Mouse (Mus musculus) megakaryocyte, embryonic 14.5 days (primary cell): ENCODE results near the gene Nell2. TPM values are rescaled to one million over a fixed set of nuclear protein-coding genes. Genes with fewer than 3 reads are reported as not detected.
A peak's percentile ranks its signal among the peaks of the same experiment; 100 is the strongest.

Experiments used
- H3K27me3 ChIP-seq: replicated peaks from 2 replicates; pipeline ENCODE3; 2012; ENCODE audit warnings: inconsistent platforms
- H3K36me3 ChIP-seq: replicated peaks from 2 replicates; pipeline ENCODE3; 2012; ENCODE audit warnings: low read length, inconsistent platforms, mixed read lengths
- H3K4me1 ChIP-seq: 2 replicates; pipeline ENCODE4 v1.6.1; 2012; ENCODE audit warnings: inconsistent platforms
- H3K4me3 ChIP-seq: replicated peaks from 2 replicates; pipeline ENCODE3; 2012; ENCODE audit warnings: moderate library complexity, mild to moderate bottlenecking, inconsistent platforms
- H3K9me3 ChIP-seq: 2 replicates; pipeline ENCODE4 v1.6.1; 2012; ENCODE audit warnings: inconsistent platforms
- FLI1 ChIP-seq: IDR thresholded peaks from 2 replicates; pipeline ENCODE4 v1.6.1; 2012; ENCODE audit warnings: low read length, inconsistent platforms, mixed read lengths
- GATA1 ChIP-seq: IDR thresholded peaks from 3 replicates; pipeline ENCODE4 v1.6.1; 2012; ENCODE audit warnings: mixed read lengths, low read length, inconsistent platforms, borderline replicate concordance
- polyA plus RNA-seq: library from polyadenylated mRNA; stranded (reverse); fragments of >175 nt; gene quantifications from 2 replicates; pipeline ENCODE4 v1.2.3, GENCODE M21; 2012; ENCODE audit warnings: low replicate concordance; ENCODE audit not compliant: insufficient read depth

Nell2 gene
- polyA plus RNA-seq, 1 experiment: not detected

DNA sequence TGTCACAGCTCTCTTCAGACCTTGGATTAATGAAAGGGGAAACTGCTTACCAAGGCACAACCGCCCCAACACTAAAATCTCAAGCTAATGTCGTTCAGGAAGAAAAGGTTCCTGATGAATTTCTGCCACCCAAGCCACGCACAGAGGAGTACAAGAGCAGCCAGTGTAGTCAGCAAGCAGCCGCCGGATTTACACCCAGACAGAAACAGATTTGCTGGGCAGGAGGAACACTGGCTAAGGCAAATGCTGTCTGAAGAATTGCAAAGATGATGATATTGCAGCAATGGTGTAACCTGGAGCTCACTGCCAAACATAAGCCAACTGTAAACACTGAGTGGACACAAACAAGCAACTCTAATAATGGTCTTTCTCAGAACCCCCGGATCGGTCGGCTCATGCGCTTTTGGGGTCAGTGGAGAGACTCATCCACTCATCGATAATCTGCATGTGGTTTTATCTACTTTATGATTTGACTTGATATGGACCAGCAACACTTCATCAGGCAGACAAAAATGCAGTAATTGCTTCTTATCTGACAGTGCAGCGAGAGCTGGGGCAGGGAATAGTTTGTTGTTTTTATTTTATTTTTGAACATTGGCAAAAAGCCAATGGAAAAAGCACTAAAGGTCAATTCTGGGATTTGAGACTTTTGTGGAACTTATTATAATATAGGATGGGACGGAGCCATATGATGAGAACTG lies 389.5 kb downstream of the Nell2 start:
- Histone ChIP-seq H3K27me3 (no peaks in the 10 kb centered on the region), H3K36me3 (no peaks in the 10 kb centered on the region), H3K9me3 (peaks cover 27% of the 10 kb centered on the region), H3K4me1 (peaks cover 4% of the 10 kb centered on the region; the same call in 1 of the 2 replicates), H3K4me3 (no peak overlapping the region)
- no peak for TF ChIP-seq GATA1
- TF ChIP-seq FLI1: no peak

- H3K27me3 ChIP-seq: no peaks in the 10 kb centered on the region
- H3K4me3 ChIP-seq: no peak overlapping the region
- no peaks in the 10 kb centered on the region for H3K36me3 ChIP-seq
- H3K4me1 ChIP-seq: peaks cover 4% of the 10 kb centered on the region; the same call in 1 of the 2 replicates
- TF ChIP-seq GATA1 (no peak), FLI1 (no peak)
- peaks cover 27% of the 10 kb centered on the region for H3K9me3 ChIP-seq
Measured at GRCm38 (mm10) chr15:95137018-95137810, 391.1 kb downstream of the Nell2 start.

- Histone ChIP-seq H3K4me1 (peaks cover 4% of the 10 kb centered on the region; the same call in 1 of the 2 replicates), H3K9me3 (peaks cover 34% of the 10 kb centered on the region), H3K36me3 (no peaks in the 10 kb centered on the region), H3K4me3 (peak overlapping the region; percentile 83), H3K27me3 (no peaks in the 10 kb centered on the region)
- TF ChIP-seq GATA1: no peak; the same call in 2 of the 3 replicates
- no peak for TF ChIP-seq FLI1
Measured at GRCm38 (mm10) chr15:95135926-95136609, 392.3 kb downstream of the Nell2 start.

DNA sequence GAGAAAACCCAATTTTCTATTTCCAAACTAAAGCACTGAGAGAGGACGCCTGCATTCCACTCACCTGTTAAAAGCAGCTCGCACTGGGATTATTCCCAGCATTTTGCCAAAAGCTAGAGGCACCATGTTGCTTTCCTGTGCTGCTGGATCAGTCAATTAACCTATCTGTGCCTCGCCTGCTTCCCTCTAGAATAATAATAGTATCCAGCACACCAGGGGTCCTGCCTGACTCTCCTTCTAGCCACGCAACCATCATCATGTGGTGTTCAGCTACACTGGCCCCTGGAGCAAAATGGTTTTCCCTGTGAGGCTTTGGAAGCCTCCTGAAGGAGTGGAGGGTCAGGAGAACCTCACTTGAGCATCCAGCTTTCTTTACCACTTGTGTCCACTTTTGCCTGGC lies 397.0 kb downstream of the Nell2 start:
- TF ChIP-seq GATA1 (no peak), FLI1 (no peak)

GRCm38 (mm10) chr15:95108626-95109025 lies 419.7 kb downstream of the Nell2 start:
- Histone ChIP-seq H3K4me3 (no peak overlapping the region), H3K9me3 (peaks cover 41% of the 10 kb centered on the region), H3K4me1 (no peaks in the 10 kb centered on the region), H3K36me3 (no peaks in the 10 kb centered on the region), H3K27me3 (no peaks in the 10 kb centered on the region)
- TF ChIP-seq GATA1: no peak
- TF ChIP-seq FLI1: no peak

More for the DNA sequence above, 397.0 kb downstream of the Nell2 start:
- no peak overlapping the region for H3K4me3 ChIP-seq
- peaks cover 35% of the 10 kb centered on the region for H3K9me3 ChIP-seq
- no peaks in the 10 kb centered on the region for H3K36me3 ChIP-seq
- H3K4me1 ChIP-seq: peaks cover 3% of the 10 kb centered on the region; the same call in 1 of the 2 replicates
- no peaks in the 10 kb centered on the region for H3K27me3 ChIP-seq

GRCm38 (mm10) chr15:95107246-95107809 lies 421.0 kb downstream of the Nell2 start:
- Histone ChIP-seq H3K4me3 (no peak overlapping the region), H3K4me1 (no peaks in the 10 kb centered on the region), H3K27me3 (no peaks in the 10 kb centered on the region), H3K36me3 (no peaks in the 10 kb centered on the region), H3K9me3 (peaks cover 45% of the 10 kb centered on the region)
- TF ChIP-seq GATA1 (no peak), FLI1 (no peak)

DNA sequence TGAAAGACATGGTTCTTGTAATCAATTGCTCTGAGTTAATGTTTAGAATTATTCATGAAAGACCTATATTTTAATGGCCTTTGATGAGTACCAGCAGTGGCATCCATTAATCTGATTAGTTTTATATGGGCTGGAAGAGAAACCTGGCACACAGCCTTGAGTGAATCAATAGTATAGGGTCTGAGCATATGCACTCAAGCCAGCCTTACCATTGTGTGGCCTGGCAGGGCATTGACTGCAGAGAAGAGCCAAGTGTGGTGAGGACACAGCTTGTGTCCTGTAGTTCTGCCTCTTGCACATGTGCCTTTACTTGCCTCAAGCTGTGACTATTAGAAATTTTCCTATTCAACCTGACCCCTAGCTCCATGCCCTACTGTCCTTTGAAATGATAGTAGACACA lies 426.8 kb downstream of the Nell2 start:
- H3K36me3 ChIP-seq: no peaks in the 10 kb centered on the region
- no peak overlapping the region for H3K4me3 ChIP-seq
- H3K9me3 ChIP-seq: peaks cover 44% of the 10 kb centered on the region
- TF ChIP-seq FLI1 (no peak), GATA1 (no peak)
- no peaks in the 10 kb centered on the region for H3K27me3 ChIP-seq
- H3K4me1 ChIP-seq: no peaks in the 10 kb centered on the region

DNA sequence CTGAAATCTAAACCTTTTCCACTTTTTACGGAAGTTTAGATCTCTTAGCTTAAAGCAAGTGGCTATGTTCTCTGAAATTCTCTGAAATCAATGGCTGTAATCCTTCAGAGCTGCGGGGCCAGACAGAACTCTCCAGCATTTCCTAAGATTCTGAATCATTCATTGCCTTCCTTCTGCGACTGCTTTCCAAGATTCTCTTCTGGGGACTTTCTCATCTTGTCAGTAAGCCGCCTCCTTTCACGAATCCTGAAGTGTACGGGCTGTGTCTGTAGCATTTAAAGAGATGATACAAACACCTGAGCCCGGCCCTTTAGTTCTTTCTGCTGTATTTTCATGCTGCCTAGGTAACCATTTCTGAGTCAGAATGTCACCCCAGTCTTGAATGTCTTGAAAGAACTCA lies 428.2 kb downstream of the Nell2 start:
- H3K36me3 ChIP-seq: no peaks in the 10 kb centered on the region
- H3K9me3 ChIP-seq: peaks cover 36% of the 10 kb centered on the region
- H3K4me1 ChIP-seq: no peaks in the 10 kb centered on the region
- no peak overlapping the region for H3K4me3 ChIP-seq
- TF ChIP-seq FLI1: no peak
- no peak for TF ChIP-seq GATA1
- no peaks in the 10 kb centered on the region for H3K27me3 ChIP-seq

GRCm38 (mm10) chr15:95085962-95086361 lies 442.4 kb downstream of the Nell2 start:
- Histone ChIP-seq H3K27me3 (no peaks in the 10 kb centered on the region), H3K36me3 (no peaks in the 10 kb centered on the region), H3K9me3 (peaks cover 29% of the 10 kb centered on the region), H3K4me1 (no peaks in the 10 kb centered on the region), H3K4me3 (no peak overlapping the region)
- no peak for TF ChIP-seq FLI1
